Comparison of ENCODE assay signal across 11 mouse cellular contexts in genomic region chr14:34936192-34936770, GRCm38 (mm10).
A peak's percentile ranks its signal among the peaks of the same experiment; 100 is the strongest.
DNase-seq lines count a peak whose midpoint lies in the region; ATAC-seq and TF ChIP-seq lines count a peak whose summit lies in the region.
"Had no signal": no experiment of that assay in that cellular context is flagged by ENCODE, and none has a peak within 500 bp of the region (broad histone marks: within the 10 kb centered on the region; RNA-seq: fewer than 3 reads in every experiment).

No protein-coding gene starts in this region.

- peak; percentile 15; the same call in 1 of the 2 replicates for ATAC-seq in hindbrain, embryonic 13.5 days (ENCODE audit: low FRiP score)
- ATAC-seq in hindbrain, embryonic 11.5 days (ENCODE audit: low FRiP score), result no peak
- no peak for ATAC-seq in forebrain, embryonic 14.5 days
- peak; percentile 24; the same call in 1 of the 2 replicates for ATAC-seq in hindbrain, postnatal 0 days
- 0 out of 2 replicates have a peak, but pooled peaks have one; percentile 39 for ATAC-seq in limb, embryonic 12.5 days (ENCODE audit: insufficient number of reproducible peaks, insufficient read depth, low FRiP score, low TSS enrichment, low read depth)

- 52% methylated on average over 13 of the region's 13 CpGs for WGBS in hindbrain, embryonic 13.5 days
- WGBS in hindbrain, embryonic 11.5 days, result 72% methylated on average over 13 of the region's 13 CpGs
- WGBS in forebrain, embryonic 14.5 days, result 37% methylated on average over 13 of the region's 13 CpGs
- WGBS in hindbrain, postnatal 0 days, result 31% methylated on average over 13 of the region's 13 CpGs
- 22% methylated on average over 13 of the region's 13 CpGs for WGBS in limb, embryonic 12.5 days
- 69% methylated on average over 13 of the region's 13 CpGs for WGBS in embryonic facial prominence, embryonic 10.5 days

- no peak overlapping the region for H3K4me3 ChIP-seq in hindbrain, embryonic 13.5 days
- no peak overlapping the region for H3K4me3 ChIP-seq in hindbrain, embryonic 11.5 days (ENCODE audit: low read depth, low read length)
- no peak overlapping the region for H3K4me3 ChIP-seq in forebrain, embryonic 14.5 days (ENCODE audit: low read depth, low read length)
- H3K4me3 ChIP-seq in hindbrain, postnatal 0 days (ENCODE audit: low read length), result no peak overlapping the region
- no peak overlapping the region for H3K4me3 ChIP-seq in limb, embryonic 12.5 days (replicated peaks)
- H3K4me3 ChIP-seq in embryonic facial prominence, embryonic 10.5 days, result no peak overlapping the region
- H3K4me3 ChIP-seq: heart, adult 2 months had no signal

- H3K36me3 ChIP-seq in hindbrain, embryonic 13.5 days, result no peaks in the 10 kb centered on the region
- no peaks in the 10 kb centered on the region for H3K36me3 ChIP-seq in hindbrain, embryonic 11.5 days (ENCODE audit: control insufficient read depth, insufficient read depth, low read length)
- no peaks in the 10 kb centered on the region for H3K36me3 ChIP-seq in forebrain, embryonic 14.5 days (ENCODE audit: control insufficient read depth, insufficient read depth, low read length)
- no peaks in the 10 kb centered on the region for H3K36me3 ChIP-seq in hindbrain, postnatal 0 days (ENCODE audit: insufficient read depth, low read length)
- H3K36me3 ChIP-seq in limb, embryonic 12.5 days, result no peaks in the 10 kb centered on the region
- no peaks in the 10 kb centered on the region for H3K36me3 ChIP-seq in embryonic facial prominence, embryonic 10.5 days (replicated peaks)
- H3K36me3 ChIP-seq: G1E had no signal

- no peak for DNase-seq in hindbrain, embryonic 11.5 days (ENCODE audit: low spot score)
- peak; percentile 50 for DNase-seq in forebrain, embryonic 14.5 days (ENCODE audit: low spot score)
- peak; percentile 50 for DNase-seq in hindbrain, postnatal 0 days (ENCODE audit: low spot score)
- DNase-seq in embryonic facial prominence, embryonic 10.5 days (ENCODE audit: low spot score), result no peak
- DNase-seq in left cerebral cortex, adult 18-20 months (ENCODE audit: low spot score in 2 of 2), result no peak
- DNase-seq: adrenal gland, postnatal 25 days; heart, adult 2 months had no signal

- H3K9me3 ChIP-seq in hindbrain, embryonic 13.5 days, result no peaks in the 10 kb centered on the region
- no peaks in the 10 kb centered on the region for H3K9me3 ChIP-seq in hindbrain, embryonic 11.5 days (ENCODE audit: control insufficient read depth, low read length)
- H3K9me3 ChIP-seq in forebrain, embryonic 14.5 days (replicated peaks; ENCODE audit: control insufficient read depth, low read length), result no peaks in the 10 kb centered on the region
- H3K9me3 ChIP-seq in hindbrain, postnatal 0 days (ENCODE audit: low read length), result no peaks in the 10 kb centered on the region
- no peaks in the 10 kb centered on the region for H3K9me3 ChIP-seq in limb, embryonic 12.5 days
- H3K9me3 ChIP-seq in embryonic facial prominence, embryonic 10.5 days, result no peaks in the 10 kb centered on the region
- H3K9me3 ChIP-seq: G1E had no signal

- no peaks in the 10 kb centered on the region for H3K27me3 ChIP-seq in hindbrain, embryonic 13.5 days
- H3K27me3 ChIP-seq in hindbrain, embryonic 11.5 days (ENCODE audit: control insufficient read depth, insufficient read depth, low read length), result no peaks in the 10 kb centered on the region
- H3K27me3 ChIP-seq in forebrain, embryonic 14.5 days (replicated peaks; ENCODE audit: control insufficient read depth, insufficient read depth, low read length), result 0 out of 2 replicates have a peak, but pooled peaks cover 2% of the 10 kb centered on the region
- H3K27me3 ChIP-seq in hindbrain, postnatal 0 days (ENCODE audit: insufficient read depth, low read length), result no peaks in the 10 kb centered on the region
- H3K27me3 ChIP-seq in limb, embryonic 12.5 days, result peaks cover 47% of the 10 kb centered on the region
- no peaks in the 10 kb centered on the region for H3K27me3 ChIP-seq in embryonic facial prominence, embryonic 10.5 days (replicated peaks; ENCODE audit: low read depth, poor library complexity, severe bottlenecking)

- peaks cover 49% of the 10 kb centered on the region for H3K4me1 ChIP-seq in hindbrain, embryonic 13.5 days (replicated peaks)
- no peaks in the 10 kb centered on the region for H3K4me1 ChIP-seq in hindbrain, embryonic 11.5 days (replicated peaks; ENCODE audit: control insufficient read depth, insufficient read depth, low read length)
- H3K4me1 ChIP-seq in forebrain, embryonic 14.5 days (ENCODE audit: control insufficient read depth, insufficient read depth, low read length), result no peaks in the 10 kb centered on the region; the same call in 1 of the 2 replicates
- H3K4me1 ChIP-seq in hindbrain, postnatal 0 days (ENCODE audit: insufficient read depth, low read length), result 0 out of 2 replicates have a peak, but pooled peaks cover 2% of the 10 kb centered on the region
- H3K4me1 ChIP-seq in limb, embryonic 12.5 days (replicated peaks), result peaks cover 23% of the 10 kb centered on the region
- peaks cover 5% of the 10 kb centered on the region for H3K4me1 ChIP-seq in embryonic facial prominence, embryonic 10.5 days

- H3K9ac ChIP-seq in hindbrain, embryonic 13.5 days, result no peak overlapping the region
- no peak overlapping the region for H3K9ac ChIP-seq in hindbrain, embryonic 11.5 days (ENCODE audit: low read depth, low read length)
- H3K9ac ChIP-seq in forebrain, embryonic 14.5 days (ENCODE audit: low read length), result no peak overlapping the region
- H3K9ac ChIP-seq in hindbrain, postnatal 0 days (replicated peaks; ENCODE audit: low read length), result no peak overlapping the region
- H3K9ac ChIP-seq in limb, embryonic 12.5 days (replicated peaks), result no peak overlapping the region

- peak overlapping the region; percentile 18; the same call in 1 of the 2 replicates for H3K4me2 ChIP-seq in hindbrain, embryonic 13.5 days
- H3K4me2 ChIP-seq in hindbrain, embryonic 11.5 days (replicated peaks; ENCODE audit: low read depth, low read length), result no peak overlapping the region
- H3K4me2 ChIP-seq in forebrain, embryonic 14.5 days (ENCODE audit: low read length), result 0 out of 2 replicates have a peak overlapping the region, but pooled peaks have one; percentile 1
- H3K4me2 ChIP-seq in hindbrain, postnatal 0 days (ENCODE audit: low read depth, low read length), result peak overlapping the region; percentile 29; the same call in 1 of the 2 replicates
- peak overlapping the region; percentile 47 for H3K4me2 ChIP-seq in limb, embryonic 12.5 days
- H3K4me2 ChIP-seq: liver, embryonic 11.5 days had no signal

- peak overlapping the region; percentile 23; the same call in 1 of the 2 replicates for H3K27ac ChIP-seq in hindbrain, embryonic 13.5 days
- no peak overlapping the region for H3K27ac ChIP-seq in hindbrain, embryonic 11.5 days (ENCODE audit: low read depth, low read length)
- H3K27ac ChIP-seq in forebrain, embryonic 14.5 days (ENCODE audit: low read depth, low read length), result no peak overlapping the region
- no peak overlapping the region for H3K27ac ChIP-seq in hindbrain, postnatal 0 days
- no peak overlapping the region for H3K27ac ChIP-seq in limb, embryonic 12.5 days
- H3K27ac ChIP-seq in embryonic facial prominence, embryonic 10.5 days (replicated peaks), result no peak overlapping the region
- H3K27ac ChIP-seq: heart, adult 2 months had no signal

- no peak for TF ChIP-seq CTCF in hindbrain, postnatal 0 days (IDR thresholded peaks at IDR 0.05; ENCODE audit: low read depth)

Comparison
In these comparisons a context has a peak if more than half of its experiments do, and no peak if none do; other contexts are left out.
1. ATAC-seq: peak in hindbrain, embryonic 13.5 days (single experiment), hindbrain, postnatal 0 days (single experiment) and limb, embryonic 12.5 days (single experiment); none in hindbrain, embryonic 11.5 days (single experiment) and forebrain, embryonic 14.5 days (single experiment).
2. DNase-seq: peak in forebrain, embryonic 14.5 days (single experiment) and hindbrain, postnatal 0 days (single experiment); none in hindbrain, embryonic 11.5 days (single experiment), embryonic facial prominence, embryonic 10.5 days (single experiment) and left cerebral cortex, adult 18-20 months (0 of 2).